Mouse (Mus musculus): ENCODE measurements at regions not wholly inside any gene's neighbourhood (a gene's known extent, or its start where the extent isn't known, plus 50 kb on each side); places are given as distances from the start of the nearest gene placed in this dataset.

GRCm38 (mm10) chr5:112081006-112081405 lies 171.3 kb downstream of the Cryba4 start:
- Histone ChIP-seq H3K9ac (ENCODE audit: low read length) (no peak overlapping the region), H3K4me3 (replicated peaks; ENCODE audit: low read length) (no peak overlapping the region), H3K4me2 (ENCODE audit: low read depth, low read length) (no peak overlapping the region), H3K4me1 (ENCODE audit: control insufficient read depth, insufficient read depth, low read length) (no peaks in the 10 kb centered on the region), H3K9me3 (replicated peaks; ENCODE audit: control insufficient read depth, low read length) (no peaks in the 10 kb centered on the region), H3K36me3 (ENCODE audit: control insufficient read depth, insufficient read depth, low read length) (no peaks in the 10 kb centered on the region), H3K27ac (ENCODE audit: low read length) (no peak overlapping the region), H3K27me3 (ENCODE audit: control insufficient read depth, insufficient read depth, low read length) (no peaks in the 10 kb centered on the region)
- ATAC-seq (ENCODE audit: insufficient read depth, low FRiP score) = no peak
- WGBS = 70% methylated on average over 6 of the region's 6 CpGs

GRCm38 (mm10) chr5:112091867-112092535 lies 160.3 kb downstream of the Cryba4 start:
- H3K36me3 ChIP-seq (ENCODE audit: control insufficient read depth, insufficient read depth, low read length) = no peaks in the 10 kb centered on the region
- ATAC-seq (ENCODE audit: insufficient read depth, low FRiP score) = 0 out of 2 replicates have a peak, but pooled peaks have one; percentile 33
- no peaks in the 10 kb centered on the region for H3K4me1 ChIP-seq (ENCODE audit: control insufficient read depth, insufficient read depth, low read length)
- WGBS = 71% methylated on average over 7 of the region's 7 CpGs
- no peak overlapping the region for H3K9ac ChIP-seq (ENCODE audit: low read length)
- no peaks in the 10 kb centered on the region for H3K27me3 ChIP-seq (ENCODE audit: control insufficient read depth, insufficient read depth, low read length)
- no peak overlapping the region for H3K27ac ChIP-seq (ENCODE audit: low read length)
- no peak overlapping the region for H3K4me2 ChIP-seq (ENCODE audit: low read depth, low read length)
- no peaks in the 10 kb centered on the region for H3K9me3 ChIP-seq (replicated peaks; ENCODE audit: control insufficient read depth, low read length)
- H3K4me3 ChIP-seq (replicated peaks; ENCODE audit: low read length) = no peak overlapping the region

- Histone ChIP-seq H3K4me3 (replicated peaks; ENCODE audit: low read length) (no peak overlapping the region), H3K36me3 (ENCODE audit: control insufficient read depth, insufficient read depth, low read length) (no peaks in the 10 kb centered on the region), H3K27ac (ENCODE audit: low read length) (no peak overlapping the region), H3K9me3 (replicated peaks; ENCODE audit: control insufficient read depth, low read length) (no peaks in the 10 kb centered on the region), H3K9ac (ENCODE audit: low read length) (no peak overlapping the region), H3K4me1 (ENCODE audit: control insufficient read depth, insufficient read depth, low read length) (no peaks in the 10 kb centered on the region), H3K27me3 (ENCODE audit: control insufficient read depth, insufficient read depth, low read length) (no peaks in the 10 kb centered on the region), H3K4me2 (ENCODE audit: low read depth, low read length) (no peak overlapping the region)
- no peak for ATAC-seq (ENCODE audit: insufficient read depth, low FRiP score)
- 68% methylated on average over 17 of the region's 17 CpGs for WGBS
Measured at GRCm38 (mm10) chr5:112093905-112094571, 158.3 kb downstream of the Cryba4 start.

- Histone ChIP-seq H3K4me3 (replicated peaks; ENCODE audit: low read length) (no peak overlapping the region), H3K27me3 (ENCODE audit: control insufficient read depth, insufficient read depth, low read length) (no peaks in the 10 kb centered on the region), H3K9me3 (replicated peaks; ENCODE audit: control insufficient read depth, low read length) (no peaks in the 10 kb centered on the region), H3K9ac (ENCODE audit: low read length) (no peak overlapping the region), H3K4me2 (ENCODE audit: low read depth, low read length) (no peak overlapping the region), H3K4me1 (ENCODE audit: control insufficient read depth, insufficient read depth, low read length) (no peaks in the 10 kb centered on the region), H3K36me3 (ENCODE audit: control insufficient read depth, insufficient read depth, low read length) (no peaks in the 10 kb centered on the region), H3K27ac (ENCODE audit: low read length) (no peak overlapping the region)
- ATAC-seq (ENCODE audit: insufficient read depth, low FRiP score) = no peak
- WGBS = 61% methylated on average over 22 of the region's 22 CpGs
Measured at GRCm38 (mm10) chr5:112098469-112099085, 153.7 kb downstream of the Cryba4 start.

- Histone ChIP-seq H3K27ac (ENCODE audit: low read length) (no peak overlapping the region), H3K9ac (ENCODE audit: low read length) (no peak overlapping the region), H3K9me3 (replicated peaks; ENCODE audit: control insufficient read depth, low read length) (no peaks in the 10 kb centered on the region), H3K36me3 (ENCODE audit: control insufficient read depth, insufficient read depth, low read length) (no peaks in the 10 kb centered on the region), H3K4me3 (replicated peaks; ENCODE audit: low read length) (no peak overlapping the region), H3K27me3 (ENCODE audit: control insufficient read depth, insufficient read depth, low read length) (no peaks in the 10 kb centered on the region), H3K4me1 (ENCODE audit: control insufficient read depth, insufficient read depth, low read length) (no peaks in the 10 kb centered on the region), H3K4me2 (ENCODE audit: low read depth, low read length) (no peak overlapping the region)
- 55% methylated on average over 17 of the region's 17 CpGs for WGBS
- ATAC-seq (ENCODE audit: insufficient read depth, low FRiP score) = no peak
Measured at GRCm38 (mm10) chr5:112101739-112102590, 150.4 kb downstream of the Cryba4 start.

- 66% methylated on average over 22 of the region's 22 CpGs for WGBS
- no peaks in the 10 kb centered on the region for H3K4me1 ChIP-seq (ENCODE audit: control insufficient read depth, insufficient read depth, low read length)
- no peak overlapping the region for H3K9ac ChIP-seq (ENCODE audit: low read length)
- H3K4me2 ChIP-seq (ENCODE audit: low read depth, low read length) = no peak overlapping the region
- no peaks in the 10 kb centered on the region for H3K27me3 ChIP-seq (ENCODE audit: control insufficient read depth, insufficient read depth, low read length)
- H3K36me3 ChIP-seq (ENCODE audit: control insufficient read depth, insufficient read depth, low read length) = no peaks in the 10 kb centered on the region
- no peak for ATAC-seq (ENCODE audit: insufficient read depth, low FRiP score)
- H3K4me3 ChIP-seq (replicated peaks; ENCODE audit: low read length) = no peak overlapping the region
- no peak overlapping the region for H3K27ac ChIP-seq (ENCODE audit: low read length)
- no peaks in the 10 kb centered on the region for H3K9me3 ChIP-seq (replicated peaks; ENCODE audit: control insufficient read depth, low read length)
Measured at GRCm38 (mm10) chr5:112110306-112110969, 141.9 kb downstream of the Cryba4 start.

- WGBS = 73% methylated on average over 6 of the region's 6 CpGs
- Histone ChIP-seq H3K36me3 (ENCODE audit: control insufficient read depth, insufficient read depth, low read length) (no peaks in the 10 kb centered on the region), H3K27ac (ENCODE audit: low read length) (no peak overlapping the region), H3K27me3 (ENCODE audit: control insufficient read depth, insufficient read depth, low read length) (no peaks in the 10 kb centered on the region), H3K4me2 (ENCODE audit: low read depth, low read length) (no peak overlapping the region), H3K9me3 (replicated peaks; ENCODE audit: control insufficient read depth, low read length) (no peaks in the 10 kb centered on the region), H3K4me1 (ENCODE audit: control insufficient read depth, insufficient read depth, low read length) (no peaks in the 10 kb centered on the region), H3K9ac (ENCODE audit: low read length) (no peak overlapping the region), H3K4me3 (replicated peaks; ENCODE audit: low read length) (no peak overlapping the region)
- ATAC-seq (ENCODE audit: insufficient read depth, low FRiP score) = no peak
Measured at GRCm38 (mm10) chr5:112120766-112121165, 131.6 kb downstream of the Cryba4 start.

GRCm38 (mm10) chr5:112121554-112121953 lies 130.8 kb downstream of the Cryba4 start:
- H3K36me3 ChIP-seq (ENCODE audit: control insufficient read depth, insufficient read depth, low read length) = no peaks in the 10 kb centered on the region
- no peak overlapping the region for H3K4me2 ChIP-seq (ENCODE audit: low read depth, low read length)
- no peak overlapping the region for H3K4me3 ChIP-seq (replicated peaks; ENCODE audit: low read length)
- no peak overlapping the region for H3K9ac ChIP-seq (ENCODE audit: low read length)
- H3K27ac ChIP-seq (ENCODE audit: low read length) = no peak overlapping the region
- WGBS = 73% methylated on average over 9 of the region's 9 CpGs
- H3K27me3 ChIP-seq (ENCODE audit: control insufficient read depth, insufficient read depth, low read length) = no peaks in the 10 kb centered on the region
- ATAC-seq (ENCODE audit: insufficient read depth, low FRiP score) = no peak
- H3K4me1 ChIP-seq (ENCODE audit: control insufficient read depth, insufficient read depth, low read length) = no peaks in the 10 kb centered on the region
- H3K9me3 ChIP-seq (replicated peaks; ENCODE audit: control insufficient read depth, low read length) = no peaks in the 10 kb centered on the region
